Mouse (Mus musculus) cerebellum, adult 2 months (tissue): ENCODE data around the gene Wipf1.

ENCODE experiments used
- CTCF ChIP-seq: fragments of 200-500 bp; IDR thresholded peaks from 2 replicates; pipeline ENCODE4 v1.5.1; 2011; ENCODE audit warnings: low read depth, mild to moderate bottlenecking, control low read depth, low read length, moderate library complexity, borderline replicate concordance; ENCODE audit not compliant: insufficient read depth
- POLR2A ChIP-seq: fragments of 200-500 bp; IDR thresholded peaks from 2 replicates; pipeline ENCODE4 v1.6.1; 2011; ENCODE audit warnings: low read length, control low read depth, borderline replicate concordance; ENCODE audit not compliant: insufficient read depth

DNA sequence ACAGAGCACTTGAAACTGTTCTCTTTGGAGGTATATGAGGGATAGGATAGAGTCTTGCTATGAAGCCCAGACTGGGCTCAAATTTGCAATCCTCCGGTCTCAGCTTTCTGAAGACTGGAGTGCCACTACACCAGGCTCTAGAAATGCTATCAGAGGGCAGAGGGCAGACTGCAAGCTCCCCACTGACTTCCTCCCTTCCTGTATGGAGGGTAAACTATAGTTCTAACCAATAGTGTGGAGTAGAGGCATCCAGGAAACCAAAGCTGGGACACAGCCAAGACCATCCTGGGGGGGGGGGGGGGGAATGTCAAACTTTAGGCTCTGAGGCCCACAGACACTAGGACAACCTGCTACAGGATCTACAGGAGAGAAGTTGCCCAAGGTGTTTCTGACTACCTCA lies 39.1 kb downstream of the Wipf1 start:
- TF ChIP-seq POLR2A (no peak), CTCF (no peak)
